Mouse (Mus musculus): ENCODE measurements around the gene Cldnd1.

DNA sequence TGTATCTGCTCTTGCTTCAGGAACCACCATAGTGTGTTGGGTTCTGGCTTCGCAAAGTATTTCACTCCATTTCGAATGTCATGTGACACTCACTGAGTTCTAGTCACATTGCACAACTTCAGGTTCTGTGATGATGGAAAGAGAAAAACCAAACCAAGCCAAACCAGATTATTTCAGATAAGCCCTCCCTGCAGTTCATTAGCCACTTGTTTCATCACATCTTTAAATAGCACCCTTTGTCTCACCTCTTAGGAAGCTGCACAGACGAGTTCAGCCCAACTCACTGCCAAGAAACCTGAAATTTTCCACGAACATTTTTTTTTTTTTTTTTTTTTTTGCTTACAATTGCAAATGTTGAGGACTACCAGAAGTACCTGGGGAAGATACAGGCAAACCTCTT is 19.0 kb downstream of the Cldnd1 start:
- TF ChIP-seq CTCF (IDR thresholded peaks at IDR 0.05; ENCODE audit: low read depth, low read length) (no peak), POLR2A (IDR thresholded peaks at IDR 0.05; ENCODE audit: insufficient read depth, low read length) (no peak), EP300 (IDR thresholded peaks at IDR 0.05; ENCODE audit: insufficient read depth, low read depth, low read length) (no peak)

Measured in ES-Bruce4 (cell line).